Mouse (Mus musculus) CH12.LX (cell line): ENCODE data around the gene Gm28036. TPM values are rescaled to one million over a fixed set of nuclear protein-coding genes. Genes with fewer than 3 reads are reported as not detected.

Experiments
- DNase-seq: peaks from one replicate; pipeline ENCODE4 v3.0.0-alpha.2; 2013; ENCODE audit errors: extremely low read depth
- H3K27ac ChIP-seq: 2 replicates; pipeline ENCODE4 v1.5.1; 2012; ENCODE audit warnings: low read depth, mild to moderate bottlenecking, control low read depth, moderate library complexity; ENCODE audit not compliant: insufficient read depth
- H3K27me3 ChIP-seq: replicated peaks from 2 replicates; pipeline ENCODE3; 2012; ENCODE audit warnings: inconsistent platforms
- H3K36me3 ChIP-seq, 2 experiments: replicated peaks in 1 of 2; 2 replicates each; pipeline versions ENCODE3 to v1.6.1; 2012; ENCODE audit warnings: inconsistent platforms in 1 of 2, low read length in 1 of 2, mild to moderate bottlenecking in 1 of 2, mixed read lengths in 1 of 2, moderate library complexity in 1 of 2; ENCODE audit not compliant: control insufficient read depth in 1 of 2, insufficient read depth in 1 of 2
- H3K4me1 ChIP-seq, 2 experiments: 2 replicates each; pipeline ENCODE4 v1.6.1; 2012; ENCODE audit warnings: inconsistent platforms in 1 of 2, moderate library complexity in 1 of 2; ENCODE audit not compliant: insufficient read depth in 2 of 2, control insufficient read depth in 1 of 2
- H3K4me2 ChIP-seq: 2 replicates; pipeline ENCODE4 v1.6.1; 2012; ENCODE audit warnings: low read depth, mild to moderate bottlenecking, control low read depth; ENCODE audit not compliant: poor library complexity, insufficient read depth, severe bottlenecking
- H3K4me3 ChIP-seq, 3 experiments: fragments of 150-350 bp in 1 of 3; sonication (generic) in 1 of 3; replicated peaks in 1 of 3; 2 replicates each; pipeline versions ENCODE3 to v1.5.1; 2011 to 2012; ENCODE audit warnings: low read depth in 2 of 3, low read length in 2 of 3, mild to moderate bottlenecking in 2 of 3, moderate library complexity in 2 of 3, control low read depth in 1 of 3, improper control_type of control experiment in 1 of 3, inconsistent platforms in 1 of 3, mixed read lengths in 1 of 3; ENCODE audit not compliant: poor library complexity in 1 of 3
- H3K79me2 ChIP-seq: replicated peaks from 2 replicates; pipeline ENCODE4 v1.6.1; 2012; ENCODE audit warnings: mild to moderate bottlenecking, moderate library complexity; ENCODE audit not compliant: control insufficient read depth, poor library complexity, insufficient read depth, severe bottlenecking; ENCODE audit errors: extremely low read depth
- H3K9ac ChIP-seq: 2 replicates; pipeline ENCODE4 v1.6.1; 2012; ENCODE audit warnings: low read depth, mild to moderate bottlenecking, control low read depth, moderate library complexity; ENCODE audit not compliant: insufficient read depth
- H3K9me3 ChIP-seq: replicated peaks from 2 replicates; pipeline ENCODE3; 2012; ENCODE audit warnings: low read length, inconsistent platforms, mixed read lengths
- BHLHE40 ChIP-seq: IDR thresholded peaks from 2 replicates; pipeline ENCODE4 v1.6.1; 2011; ENCODE audit warnings: mild to moderate bottlenecking, low read depth, low read length, improper control_type of control experiment
- CHD1 ChIP-seq: IDR thresholded peaks from 2 replicates; pipeline ENCODE4 v1.6.1; 2012; ENCODE audit warnings: low read depth, low read length, improper control_type of control experiment, inconsistent platforms
- CHD2 ChIP-seq: IDR thresholded peaks from 2 replicates; pipeline ENCODE4 v1.6.1; 2011; ENCODE audit warnings: low read length, improper control_type of control experiment
- CTCF ChIP-seq, 2 experiments: IDR thresholded peaks in 1 of 2; conservative IDR thresholded peaks in 1 of 2; 2 replicates each; pipeline ENCODE4 v1.5.1; 2011 to 2012; ENCODE audit warnings: low read depth in 2 of 2, low read length in 2 of 2, improper control_type of control experiment in 1 of 2, inconsistent platforms in 1 of 2, mild to moderate bottlenecking in 1 of 2, moderate library complexity in 1 of 2
- E2F4 ChIP-seq: IDR thresholded peaks from 2 replicates; pipeline ENCODE4 v1.6.1; 2011; ENCODE audit warnings: low read depth, low read length, improper control_type of control experiment; ENCODE audit not compliant: insufficient replicate concordance
- ELF1 ChIP-seq: IDR thresholded peaks from 2 replicates; pipeline ENCODE4 v1.6.1; 2014; ENCODE audit warnings: low read depth, mild to moderate bottlenecking, inconsistent platforms, low read length, improper control_type of control experiment
- ETS1 ChIP-seq: conservative IDR thresholded peaks from 2 replicates; pipeline ENCODE4 v1.6.1; 2012; ENCODE audit warnings: low read depth, mild to moderate bottlenecking, inconsistent platforms, low read length, improper control_type of control experiment, moderate library complexity
- GABPA ChIP-seq: IDR thresholded peaks from 2 replicates; pipeline ENCODE4 v1.6.1; 2012; ENCODE audit warnings: low read depth, low read length, improper control_type of control experiment, inconsistent platforms; ENCODE audit not compliant: insufficient replicate concordance
- HCFC1 ChIP-seq: IDR thresholded peaks from 2 replicates; pipeline ENCODE4 v1.6.1; 2012; ENCODE audit warnings: low read depth, mild to moderate bottlenecking, inconsistent platforms, low read length, improper control_type of control experiment
- JUND ChIP-seq: conservative IDR thresholded peaks from 2 replicates; pipeline ENCODE4 v1.6.1; 2011; ENCODE audit warnings: low read depth, low read length, improper control_type of control experiment
- MAFK ChIP-seq: IDR thresholded peaks from 2 replicates; pipeline ENCODE4 v1.6.1; 2011; ENCODE audit warnings: low read length, improper control_type of control experiment; ENCODE audit not compliant: insufficient replicate concordance
- MAZ ChIP-seq: IDR thresholded peaks from 2 replicates; pipeline ENCODE4 v1.6.1; 2012; ENCODE audit warnings: low read depth, mild to moderate bottlenecking, inconsistent platforms, low read length, improper control_type of control experiment, moderate library complexity
- MEF2A ChIP-seq: IDR thresholded peaks from 2 replicates; pipeline ENCODE4 v1.6.1; 2014; ENCODE audit warnings: low read depth, mild to moderate bottlenecking, inconsistent platforms, low read length, improper control_type of control experiment, borderline replicate concordance
- MXI1 ChIP-seq: IDR thresholded peaks from 2 replicates; pipeline ENCODE4 v1.6.1; 2011; ENCODE audit warnings: mild to moderate bottlenecking, low read depth, low read length, improper control_type of control experiment
- MYC ChIP-seq: IDR thresholded peaks from 2 replicates; pipeline ENCODE4 v1.6.1; 2011; ENCODE audit warnings: low read depth, mild to moderate bottlenecking, improper control_type of control experiment, low read length
- NELFE ChIP-seq: IDR thresholded peaks from 2 replicates; pipeline ENCODE4 v1.6.1; 2011; ENCODE audit warnings: low read depth, low read length, improper control_type of control experiment
- POLR2A ChIP-seq: IDR thresholded peaks from 2 replicates; pipeline ENCODE4 v1.6.1; 2011; ENCODE audit warnings: low read depth, mild to moderate bottlenecking, improper control_type of control experiment, low read length
- RAD21 ChIP-seq: IDR thresholded peaks from 2 replicates; pipeline ENCODE4 v1.6.1; 2011; ENCODE audit warnings: low read depth, mild to moderate bottlenecking, low read length, improper control_type of control experiment, moderate library complexity
- SIN3A ChIP-seq: IDR thresholded peaks from 2 replicates; pipeline ENCODE4 v1.6.1; 2012; ENCODE audit warnings: low read length, improper control_type of control experiment, inconsistent platforms
- USF2 ChIP-seq: conservative IDR thresholded peaks from 2 replicates; pipeline ENCODE4 v1.6.1; 2011; ENCODE audit warnings: low read depth, low read length, improper control_type of control experiment
- ZC3H11A ChIP-seq: IDR thresholded peaks from 2 replicates; pipeline ENCODE4 v1.6.1; 2012; ENCODE audit warnings: low read depth, mild to moderate bottlenecking, inconsistent platforms, low read length, improper control_type of control experiment
- ZKSCAN1 ChIP-seq: IDR thresholded peaks from 2 replicates; pipeline ENCODE4 v1.6.1; 2012; ENCODE audit warnings: low read depth, inconsistent platforms, low read length, improper control_type of control experiment, borderline replicate concordance
- ZMIZ1 ChIP-seq: IDR thresholded peaks from 2 replicates; pipeline ENCODE4 v1.6.1; 2012; ENCODE audit warnings: low read depth, mild to moderate bottlenecking, inconsistent platforms, low read length, improper control_type of control experiment
- dilution Hi-C: fragments of 300-500 bp; cut with MboI; formaldehyde crosslinking; loops from 2 replicates; pipeline ENCODE4 v1.14.3; 2020; ENCODE audit warnings: low sequenced_read_pairs; ENCODE audit not compliant: extremely low pct_unique_long_range_greater_than_20kb, extremely low pct_ligation_motif_present
- in situ Hi-C: fragments of 300-500 bp; cut with MboI; formaldehyde crosslinking; loops from 3 replicates; pipeline ENCODE4 v1.14.3; 2019; ENCODE audit warnings: low sequenced_read_pairs, low pct_ligation_motif_present, low pct_unique_long_range_greater_than_20kb, mixed read lengths
- polyA plus RNA-seq: library from polyadenylated mRNA; unstranded; fragments of >175 nt; gene quantifications from 2 replicates; pipeline ENCODE4 v1.2.1, GENCODE M21; 2012; ENCODE audit warnings: low read depth; ENCODE audit not compliant: insufficient read length
- total RNA-seq, 2 experiments: library from RNA; depleted of rRNA; stranded (reverse); fragments of 300-350 nt in 1 of 2; fragments of >200 nt in 1 of 2; gene quantifications; 2 replicates each; pipeline ENCODE4 v1.2.3; 2012 to 2014

The Gm28036 gene
- total and polyA plus RNA-seq, 3 experiments: 10.5 to 18.8 (median 15.3) TPM

DNA sequence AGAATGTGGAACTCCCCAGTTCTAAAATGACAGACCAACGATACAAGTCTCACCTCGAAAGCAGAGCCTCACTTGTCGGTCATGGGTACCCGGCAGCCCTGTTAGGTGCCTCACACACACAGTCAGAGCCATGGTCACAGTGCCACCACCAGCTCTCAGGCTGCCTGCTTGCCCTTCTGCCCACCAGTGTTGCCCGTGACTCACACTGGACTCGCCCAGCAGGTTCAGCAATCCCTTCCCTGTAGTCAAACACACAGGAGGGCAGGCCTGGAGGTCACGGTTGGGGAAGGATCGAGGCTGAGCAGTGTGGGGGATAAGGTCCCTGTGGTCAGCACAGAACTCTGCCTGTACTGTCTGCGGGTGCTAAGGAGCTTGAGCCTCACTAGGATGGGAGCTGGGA is 74.1 kb downstream of the Gm28036 start, which contains the start of gene Fer1l4:
Gene Fer1l4 (minus strand): TSS at position 132 of the 400 bp plus-strand sequence.
- H3K9ac ChIP-seq: no peak within 1 kb of the TSS
- no peaks in the 10 kb centered on the region for H3K36me3 ChIP-seq
- peaks cover 8% of the 10 kb centered on the region for H3K9me3 ChIP-seq
- TF ChIP-seq BHLHE40 (no peak), ZC3H11A (no peak), RAD21 (no peak), ZKSCAN1 (no peak)
- H3K4me2 ChIP-seq: 0 out of 2 replicates have a peak within 1 kb of the TSS, but pooled peaks have one; percentile 13
- DNase-seq: no peak
- in situ Hi-C loops: no loop called here
- H3K27me3 ChIP-seq: peaks cover 76% of the 10 kb centered on the region
- H3K4me3 ChIP-seq: no peak within 1 kb of the TSS
- H3K79me2 ChIP-seq: no peaks in the 10 kb centered on the region
- H3K27ac ChIP-seq: no peak within 1 kb of the TSS
- H3K4me1 ChIP-seq: peaks cover 6 to 11% of the 10 kb centered on the region in 2 experiments
- dilution Hi-C loops: no loop called here

DNA sequence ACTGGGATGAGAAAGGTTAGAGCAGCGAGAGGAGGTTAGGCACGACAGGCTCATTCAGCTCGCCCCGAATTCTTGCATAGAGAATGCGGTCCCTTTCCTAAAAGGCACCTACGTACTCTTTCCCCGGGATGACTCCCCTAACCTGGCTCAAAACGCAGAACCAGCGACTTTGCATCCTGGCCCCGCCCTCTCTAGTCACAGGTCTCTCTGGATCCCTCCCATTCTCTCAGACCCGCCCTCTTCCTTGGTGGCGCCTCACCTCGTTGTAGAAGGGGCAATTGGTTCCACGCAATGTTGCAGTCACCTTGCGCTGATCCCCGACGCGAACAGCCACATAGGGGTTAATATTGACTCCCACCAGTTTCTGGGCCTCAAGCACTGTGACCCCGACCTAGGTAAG is 79.0 kb downstream of the Gm28036 start:
- Histone ChIP-seq H3K36me3 (no peaks in the 10 kb centered on the region), H3K4me3 (no peak overlapping the region), H3K9ac (no peak overlapping the region), H3K27me3 (peaks cover 93% of the 10 kb centered on the region), H3K9me3 (no peaks in the 10 kb centered on the region), H3K27ac (no peak overlapping the region), H3K4me2 (peak overlapping the region; percentile 84), H3K79me2 (no peaks in the 10 kb centered on the region), H3K4me1 (peaks cover 10 to 14% of the 10 kb centered on the region in 2 experiments)
- peak; percentile 46 for DNase-seq
- in situ Hi-C loops (no loop called here), dilution Hi-C loops (no loop called here)
- TF ChIP-seq MAZ (no peak), MXI1 (no peak), SIN3A (no peak), USF2 (no peak), ZMIZ1 (no peak), ZC3H11A (no peak), ELF1 (no peak), HCFC1 (no peak), CHD2 (no peak), ETS1 (no peak)

- no peak overlapping the region for H3K27ac ChIP-seq
- in situ Hi-C loops: no loop called here
Measured at GRCm38 (mm10) chr2:156042903-156043302, 84.0 kb downstream of the Gm28036 start.

More at GRCm38 (mm10) chr2:156042903-156043302, 84.0 kb downstream of the Gm28036 start:
- Histone ChIP-seq H3K79me2 (no peaks in the 10 kb centered on the region), H3K36me3 (no peaks in the 10 kb centered on the region), H3K4me2 (no peak overlapping the region), H3K9ac (no peak overlapping the region), H3K9me3 (no peaks in the 10 kb centered on the region), H3K4me3 (no peak overlapping the region), H3K4me1 (peaks cover 9 to 11% of the 10 kb centered on the region in 2 experiments), H3K27me3 (peaks cover 70% of the 10 kb centered on the region)
- no peak for DNase-seq
- dilution Hi-C loops: no loop called here
- TF ChIP-seq ZKSCAN1 (no peak), ZC3H11A (no peak), MYC (no peak), CHD2 (no peak), JUND (no peak), BHLHE40 (no peak), POLR2A (no peak), MXI1 (no peak), MAFK (no peak), GABPA (no peak), CTCF (conservative IDR thresholded peaks at IDR 0.05 in 1 of 2, IDR thresholded peaks at IDR 0.05 in 1 of 2; ENCODE audit: low read depth in 2 of 2, low read length in 2 of 2) (no peak), RAD21 (no peak), E2F4 (no peak), CHD1 (no peak), MEF2A (no peak), NELFE (no peak)
